Mouse (Mus musculus): ENCODE results near the gene Ubr3. TPM values are rescaled to one million over a fixed set of nuclear protein-coding genes. Genes with fewer than 3 reads are reported as not detected.

Ubr3 gene
- polyA plus RNA-seq, 1 experiment, result 6.3 TPM

DNA sequence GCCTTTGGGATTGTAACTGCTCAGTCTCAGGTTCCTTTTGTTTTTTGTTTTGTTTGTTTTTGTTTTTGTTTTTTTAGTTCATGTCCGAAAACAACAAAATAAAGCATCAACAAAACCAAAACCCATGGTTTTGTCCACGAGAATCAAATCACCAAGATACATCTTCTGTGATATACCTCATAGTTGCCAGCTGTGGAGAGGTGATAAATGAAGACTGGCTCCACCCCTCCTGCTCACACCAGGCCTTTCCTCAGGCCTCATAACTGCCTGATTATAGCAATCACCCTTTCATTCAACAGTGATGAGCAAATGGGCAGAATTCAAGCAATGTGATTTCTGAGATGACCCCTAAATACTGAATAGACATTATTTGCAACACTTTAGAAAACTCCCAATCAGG, 127.4 kb downstream of the Ubr3 start:
- H3K79me2 ChIP-seq (ENCODE audit: control insufficient read depth, insufficient read depth), result no peaks in the 10 kb centered on the region
- no peaks in the 10 kb centered on the region for H3K79me3 ChIP-seq (ENCODE audit: low read depth)
- no peak overlapping the region for H3ac ChIP-seq (ENCODE audit: control insufficient read depth, insufficient read length, low read depth)
- peaks cover 38% of the 10 kb centered on the region for H3K36me3 ChIP-seq (ENCODE audit: control insufficient read depth, insufficient read depth)
- TF ChIP-seq CEBPB (IDR thresholded peaks at IDR 0.05; ENCODE audit: low read depth) (no peak), MYOD1 (IDR thresholded peaks at IDR 0.05; ENCODE audit: control insufficient read depth, insufficient read length, low read depth) (no peak), USF1 (IDR thresholded peaks at IDR 0.05; ENCODE audit: low read depth) (no peak), MYOG (IDR thresholded peaks at IDR 0.05; ENCODE audit: control insufficient read depth, extremely low read depth, insufficient read length) (no peak), FOSL1 (IDR thresholded peaks at IDR 0.05; ENCODE audit: insufficient read depth, low read length, poor library complexity, severe bottlenecking) (no peak), MAX (IDR thresholded peaks at IDR 0.05) (no peak), CTCF (IDR thresholded peaks at IDR 0.05; ENCODE audit: control insufficient read depth, insufficient read depth, insufficient read length) (no peak)
- no peaks in the 10 kb centered on the region for H3K27me3 ChIP-seq (ENCODE audit: control insufficient read depth, insufficient read depth, insufficient read length)
- H3K4me3 ChIP-seq (ENCODE audit: insufficient read depth, poor library complexity, severe bottlenecking), result no peak overlapping the region

DNA sequence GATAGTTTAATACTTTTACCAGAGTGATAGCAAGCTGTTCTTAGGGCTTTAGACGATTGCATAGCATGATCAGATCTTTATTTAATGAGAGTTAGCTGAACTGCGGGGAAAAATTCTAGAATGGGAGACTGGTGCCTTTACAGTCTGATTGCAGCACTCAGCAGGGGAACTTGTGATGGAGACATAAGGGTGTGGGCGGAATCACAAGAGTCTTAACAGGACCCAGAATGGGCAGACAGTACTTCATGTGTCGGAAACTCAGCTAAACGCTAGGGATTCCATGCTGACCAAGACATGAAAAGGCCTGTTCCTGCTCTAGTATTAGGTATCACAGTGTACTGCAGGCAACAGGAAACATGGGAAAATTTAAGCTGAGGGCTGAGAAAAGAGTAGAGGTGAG, 128.7 kb downstream of the Ubr3 start:
- Histone ChIP-seq H3ac (ENCODE audit: control insufficient read depth, insufficient read length, low read depth) (no peak overlapping the region), H3K79me3 (ENCODE audit: low read depth) (no peaks in the 10 kb centered on the region), H3K4me3 (ENCODE audit: insufficient read depth, poor library complexity, severe bottlenecking) (no peak overlapping the region), H3K27me3 (ENCODE audit: control insufficient read depth, insufficient read depth, insufficient read length) (no peaks in the 10 kb centered on the region), H3K36me3 (ENCODE audit: control insufficient read depth, insufficient read depth) (peaks cover 34% of the 10 kb centered on the region), H3K79me2 (ENCODE audit: control insufficient read depth, insufficient read depth) (no peaks in the 10 kb centered on the region)
- TF ChIP-seq MAX (IDR thresholded peaks at IDR 0.05), result no peak
- TF ChIP-seq USF1 (IDR thresholded peaks at IDR 0.05; ENCODE audit: low read depth), result no peak
- TF ChIP-seq MYOD1 (IDR thresholded peaks at IDR 0.05; ENCODE audit: control insufficient read depth, insufficient read length, low read depth), result no peak
- no peak for TF ChIP-seq CTCF (IDR thresholded peaks at IDR 0.05; ENCODE audit: control insufficient read depth, insufficient read depth, insufficient read length)
- TF ChIP-seq CEBPB (IDR thresholded peaks at IDR 0.05; ENCODE audit: low read depth), result no peak
- TF ChIP-seq FOSL1 (IDR thresholded peaks at IDR 0.05; ENCODE audit: insufficient read depth, low read length, poor library complexity, severe bottlenecking), result no peak
- no peak for TF ChIP-seq MYOG (IDR thresholded peaks at IDR 0.05; ENCODE audit: control insufficient read depth, extremely low read depth, insufficient read length)

DNA sequence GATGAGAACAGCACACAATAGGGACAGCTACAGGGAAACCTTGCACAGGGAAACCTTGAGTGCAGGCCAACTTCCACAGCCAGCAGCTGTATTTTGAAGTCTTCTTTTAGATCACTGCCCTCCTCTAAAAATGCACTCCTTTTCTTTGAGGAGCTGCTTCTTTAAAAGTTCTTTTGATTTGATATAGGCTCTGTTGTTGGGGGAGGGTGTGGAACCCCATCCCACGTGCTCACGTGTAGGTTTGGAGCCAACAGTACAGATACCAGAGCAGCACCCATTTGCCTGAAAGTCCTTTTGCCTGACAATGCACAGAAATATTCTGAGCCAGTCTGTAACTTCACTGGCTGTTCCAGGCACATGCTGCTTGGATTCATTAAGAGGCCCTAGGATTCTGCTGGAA, 134.4 kb downstream of the Ubr3 start:
- H3K79me2 ChIP-seq (ENCODE audit: control insufficient read depth, insufficient read depth), result no peaks in the 10 kb centered on the region
- no peaks in the 10 kb centered on the region for H3K79me3 ChIP-seq (ENCODE audit: low read depth)
- no peaks in the 10 kb centered on the region for H3K36me3 ChIP-seq (ENCODE audit: control insufficient read depth, insufficient read depth)
- peaks cover 4% of the 10 kb centered on the region for H3K27me3 ChIP-seq (ENCODE audit: control insufficient read depth, insufficient read depth, insufficient read length)
- H3ac ChIP-seq (ENCODE audit: control insufficient read depth, insufficient read length, low read depth), result no peak overlapping the region
- no peak overlapping the region for H3K4me3 ChIP-seq (ENCODE audit: insufficient read depth, poor library complexity, severe bottlenecking)
- TF ChIP-seq FOSL1 (IDR thresholded peaks at IDR 0.05; ENCODE audit: insufficient read depth, low read length, poor library complexity, severe bottlenecking) (no peak), MYOG (IDR thresholded peaks at IDR 0.05; ENCODE audit: control insufficient read depth, extremely low read depth, insufficient read length) (no peak), CEBPB (IDR thresholded peaks at IDR 0.05; ENCODE audit: low read depth) (no peak), MYOD1 (IDR thresholded peaks at IDR 0.05; ENCODE audit: control insufficient read depth, insufficient read length, low read depth) (no peak), CTCF (IDR thresholded peaks at IDR 0.05; ENCODE audit: control insufficient read depth, insufficient read depth, insufficient read length) (no peak), MAX (IDR thresholded peaks at IDR 0.05) (no peak)

DNA sequence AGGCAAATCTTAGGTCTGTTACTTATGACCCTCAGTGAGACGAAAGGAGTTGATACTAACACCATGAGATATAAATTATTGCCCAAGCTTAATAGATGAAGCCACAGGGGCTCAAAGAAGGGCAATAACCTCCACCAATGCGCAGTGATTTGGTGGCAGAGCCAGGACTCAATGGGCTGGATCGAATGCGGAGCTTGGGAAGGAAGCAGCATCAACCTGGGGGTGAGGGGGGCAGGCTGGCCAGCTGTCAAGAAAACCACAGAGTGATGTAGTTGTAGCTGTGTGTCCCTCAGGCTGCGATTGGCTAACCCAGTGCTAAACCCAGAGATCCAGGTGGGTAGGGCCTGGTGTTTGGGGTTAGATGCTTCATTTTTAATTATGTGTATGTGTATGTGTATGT, 137.8 kb downstream of the Ubr3 start:
- peaks cover 4% of the 10 kb centered on the region for H3K27me3 ChIP-seq (ENCODE audit: control insufficient read depth, insufficient read depth, insufficient read length)
- H3K79me3 ChIP-seq (ENCODE audit: low read depth), result no peaks in the 10 kb centered on the region
- TF ChIP-seq MYOG (IDR thresholded peaks at IDR 0.05; ENCODE audit: control insufficient read depth, extremely low read depth, insufficient read length), result no peak
- no peak for TF ChIP-seq FOSL1 (IDR thresholded peaks at IDR 0.05; ENCODE audit: insufficient read depth, low read length, poor library complexity, severe bottlenecking)
- no peak for TF ChIP-seq CEBPB (IDR thresholded peaks at IDR 0.05; ENCODE audit: low read depth)
- TF ChIP-seq CTCF (IDR thresholded peaks at IDR 0.05; ENCODE audit: control insufficient read depth, insufficient read depth, insufficient read length), result no peak
- TF ChIP-seq USF1 (IDR thresholded peaks at IDR 0.05; ENCODE audit: low read depth), result no peak
- no peak for TF ChIP-seq MYOD1 (IDR thresholded peaks at IDR 0.05; ENCODE audit: control insufficient read depth, insufficient read length, low read depth)
- TF ChIP-seq MAX (IDR thresholded peaks at IDR 0.05), result no peak

DNA sequence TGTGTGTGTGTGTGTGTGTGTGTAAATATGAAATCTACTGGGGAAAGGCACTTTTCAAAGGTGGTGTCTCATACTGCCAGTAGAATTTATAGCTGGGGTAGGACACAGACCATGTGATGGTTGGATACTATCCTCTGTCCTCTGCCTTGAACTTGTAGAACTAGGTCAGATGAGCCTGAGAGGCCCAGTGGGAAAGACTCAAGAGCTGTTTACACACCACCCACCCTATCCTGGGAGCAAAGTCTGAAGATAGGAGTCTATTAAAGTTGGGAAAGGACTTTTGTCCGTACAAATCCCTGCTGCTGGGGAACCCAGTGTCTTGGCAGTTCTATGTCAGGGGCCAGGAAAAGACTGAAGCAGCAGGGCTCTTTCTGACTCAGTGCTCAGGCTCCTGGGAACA, 138.3 kb downstream of the Ubr3 start:
- H3K4me3 ChIP-seq (ENCODE audit: insufficient read depth, poor library complexity, severe bottlenecking), result no peak overlapping the region
- peaks cover 7% of the 10 kb centered on the region for H3K27me3 ChIP-seq (ENCODE audit: control insufficient read depth, insufficient read depth, insufficient read length)
- H3K79me2 ChIP-seq (ENCODE audit: control insufficient read depth, insufficient read depth), result no peaks in the 10 kb centered on the region
- H3ac ChIP-seq (ENCODE audit: control insufficient read depth, insufficient read length, low read depth), result no peak overlapping the region
- TF ChIP-seq CTCF (IDR thresholded peaks at IDR 0.05; ENCODE audit: control insufficient read depth, insufficient read depth, insufficient read length) (no peak), MAX (IDR thresholded peaks at IDR 0.05) (no peak), FOSL1 (IDR thresholded peaks at IDR 0.05; ENCODE audit: insufficient read depth, low read length, poor library complexity, severe bottlenecking) (no peak), USF1 (IDR thresholded peaks at IDR 0.05; ENCODE audit: low read depth) (no peak), MYOD1 (IDR thresholded peaks at IDR 0.05; ENCODE audit: control insufficient read depth, insufficient read length, low read depth) (no peak), CEBPB (IDR thresholded peaks at IDR 0.05; ENCODE audit: low read depth) (no peak), MYOG (IDR thresholded peaks at IDR 0.05; ENCODE audit: control insufficient read depth, extremely low read depth, insufficient read length) (no peak)
- H3K79me3 ChIP-seq (ENCODE audit: low read depth), result no peaks in the 10 kb centered on the region
- no peaks in the 10 kb centered on the region for H3K36me3 ChIP-seq (ENCODE audit: control insufficient read depth, insufficient read depth)

More for the DNA sequence above, 137.8 kb downstream of the Ubr3 start:
- Histone ChIP-seq H3K4me3 (ENCODE audit: insufficient read depth, poor library complexity, severe bottlenecking) (no peak overlapping the region), H3K36me3 (ENCODE audit: control insufficient read depth, insufficient read depth) (no peaks in the 10 kb centered on the region), H3K79me2 (ENCODE audit: control insufficient read depth, insufficient read depth) (no peaks in the 10 kb centered on the region), H3ac (ENCODE audit: control insufficient read depth, insufficient read length, low read depth) (no peak overlapping the region)

DNA sequence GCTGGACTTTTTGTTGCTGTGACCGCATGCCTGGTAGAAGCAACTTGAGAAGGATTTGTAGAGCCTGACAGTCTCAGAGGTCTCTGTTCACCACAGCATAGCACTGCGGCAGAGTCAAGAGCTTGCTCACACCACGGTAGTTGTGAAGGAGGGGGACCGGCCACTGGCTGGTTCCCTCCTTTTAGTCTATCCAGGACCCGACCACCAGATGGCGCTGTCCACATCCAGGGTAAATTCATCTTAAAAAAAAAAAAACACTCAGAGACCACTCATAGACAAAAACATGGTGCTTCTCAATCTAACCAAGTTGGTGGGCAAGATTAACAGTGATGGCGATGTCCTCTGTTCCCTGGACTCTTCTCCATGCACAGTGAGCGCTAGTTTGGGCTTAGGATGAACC, 140.2 kb downstream of the Ubr3 start:
- H3K79me3 ChIP-seq (ENCODE audit: low read depth), result no peaks in the 10 kb centered on the region
- peaks cover 9% of the 10 kb centered on the region for H3K27me3 ChIP-seq (ENCODE audit: control insufficient read depth, insufficient read depth, insufficient read length)
- no peak for TF ChIP-seq CTCF (IDR thresholded peaks at IDR 0.05; ENCODE audit: control insufficient read depth, insufficient read depth, insufficient read length)
- no peak for TF ChIP-seq MYOD1 (IDR thresholded peaks at IDR 0.05; ENCODE audit: control insufficient read depth, insufficient read length, low read depth)
- TF ChIP-seq FOSL1 (IDR thresholded peaks at IDR 0.05; ENCODE audit: insufficient read depth, low read length, poor library complexity, severe bottlenecking), result no peak
- TF ChIP-seq MYOG (IDR thresholded peaks at IDR 0.05; ENCODE audit: control insufficient read depth, extremely low read depth, insufficient read length), result no peak
- no peak for TF ChIP-seq MAX (IDR thresholded peaks at IDR 0.05)
- TF ChIP-seq CEBPB (IDR thresholded peaks at IDR 0.05; ENCODE audit: low read depth), result no peak
- TF ChIP-seq USF1 (IDR thresholded peaks at IDR 0.05; ENCODE audit: low read depth), result no peak
- H3K36me3 ChIP-seq (ENCODE audit: control insufficient read depth, insufficient read depth), result no peaks in the 10 kb centered on the region
- no peaks in the 10 kb centered on the region for H3K79me2 ChIP-seq (ENCODE audit: control insufficient read depth, insufficient read depth)
- H3ac ChIP-seq (ENCODE audit: control insufficient read depth, insufficient read length, low read depth), result no peak overlapping the region
- H3K4me3 ChIP-seq (ENCODE audit: insufficient read depth, poor library complexity, severe bottlenecking), result no peak overlapping the region

All from C2C12 (cell line).